24 mouse cellular contexts compared by ENCODE assay signal in genomic region chr8:105043510-105043909, GRCm38 (mm10). TPM values are rescaled to one million over a fixed set of nuclear protein-coding genes. Genes with fewer than 3 reads are reported as not detected.
"Had no signal": no experiment of that assay in that cellular context is flagged by ENCODE, and none has a peak within 500 bp of the region (broad histone marks: within the 10 kb centered on the region; RNA-seq: fewer than 3 reads in every experiment).

No protein-coding gene starts in this region.

- H3K4me1 ChIP-seq: midbrain, embryonic 10.5 days; midbrain, embryonic 12.5 days; neural tube, embryonic 13.5 days; neural tube, embryonic 15.5 days had no signal

- H3K4me2 ChIP-seq: lung, embryonic 14.5 days; midbrain, embryonic 12.5 days; neural tube, embryonic 13.5 days; neural tube, embryonic 15.5 days had no signal

- H3K9ac ChIP-seq: lung, embryonic 14.5 days; midbrain, embryonic 12.5 days; neural tube, embryonic 13.5 days; neural tube, embryonic 15.5 days had no signal

- H3K9me3 ChIP-seq: midbrain, embryonic 10.5 days; midbrain, embryonic 12.5 days; neural tube, embryonic 13.5 days; neural tube, embryonic 15.5 days had no signal

- ATAC-seq: midbrain, embryonic 16.5 days had no signal

- DNase-seq: lung, adult 18-20 months; lung, embryonic 14.5 days; lung, postnatal 10 days; lung, postnatal 4 days; midbrain, embryonic 14.5 days; retina, postnatal 1 day; right cerebral cortex, adult 18-20 months; right cerebral cortex, postnatal 25 days; right cerebral cortex, postnatal 4 days; spleen, adult 18-20 months; thymus, adult 2 months; thymus, postnatal 25 days; thymus, postnatal 4 days had no signal

- H3K4me3 ChIP-seq: midbrain, embryonic 10.5 days; midbrain, embryonic 12.5 days; myocyte; neural tube, embryonic 13.5 days; neural tube, embryonic 15.5 days had no signal

- H3K27ac ChIP-seq: midbrain, embryonic 10.5 days; midbrain, embryonic 12.5 days; neural tube, embryonic 13.5 days; neural tube, embryonic 15.5 days had no signal

- H3K27me3 ChIP-seq: midbrain, embryonic 12.5 days; neural tube, embryonic 13.5 days; neural tube, embryonic 15.5 days had no signal

- H3K36me3 ChIP-seq: midbrain, embryonic 10.5 days; midbrain, embryonic 12.5 days; neural tube, embryonic 13.5 days; neural tube, embryonic 15.5 days had no signal

RNA-seq across cellular contexts. Expression of gene Ces3a, which starts 4.9 kb away (rescaled TPM):
- polyA plus RNA-seq: lung, embryonic 14.5 days; lung, embryonic 16.5 days; midbrain, embryonic 10.5 days; midbrain, embryonic 12.5 days; midbrain, embryonic 14.5 days; midbrain, embryonic 16.5 days; myocyte; neural tube, embryonic 11.5 days; neural tube, embryonic 13.5 days; neural tube, embryonic 15.5 days; stomach, embryonic 14.5 days; stomach, embryonic 16.5 days; urinary bladder, adult 2 months had no signal

RNA-seq across cellular contexts. Expression of gene Ces3b, which starts 40.0 kb away (rescaled TPM):
- polyA plus RNA-seq: lung, embryonic 14.5 days; lung, embryonic 16.5 days; midbrain, embryonic 10.5 days; midbrain, embryonic 12.5 days; midbrain, embryonic 14.5 days; midbrain, embryonic 16.5 days; myocyte; neural tube, embryonic 11.5 days; neural tube, embryonic 13.5 days; neural tube, embryonic 15.5 days; stomach, embryonic 14.5 days; stomach, embryonic 16.5 days; urinary bladder, adult 2 months had no signal

RNA-seq across cellular contexts. Expression of gene Ces2h, which starts 42.9 kb away (rescaled TPM):
- polyA plus RNA-seq: lung, embryonic 14.5 days; lung, embryonic 16.5 days; midbrain, embryonic 10.5 days; midbrain, embryonic 12.5 days; midbrain, embryonic 14.5 days; midbrain, embryonic 16.5 days; myocyte; neural tube, embryonic 11.5 days; neural tube, embryonic 13.5 days; neural tube, embryonic 15.5 days; stomach, embryonic 14.5 days; stomach, embryonic 16.5 days; thymus, adult 2 months; urinary bladder, adult 2 months had no signal
